Mouse (Mus musculus): ENCODE data around the gene Lpin2.

The Lpin2 gene

GRCm38 (mm10) chr17:71182211-71182721 lies at the start of gene Lpin2:
Gene Lpin2 (plus strand): TSS chr17:71182560.
- no peak for DNase-seq

- DNase-seq: no peak
These were observed 49.4 kb upstream of the Lpin2 start for GRCm38 (mm10) chr17:71132856-71133439.

GRCm38 (mm10) chr17:71134441-71134955 lies 47.9 kb upstream of the Lpin2 start:
- no peak for DNase-seq

- no peak for DNase-seq
These were observed 47.3 kb upstream of the Lpin2 start for GRCm38 (mm10) chr17:71135108-71135507.

- DNase-seq: no peak
These were observed 46.5 kb upstream of the Lpin2 start for GRCm38 (mm10) chr17:71135866-71136265.

GRCm38 (mm10) chr17:71136384-71137333 lies 45.7 kb upstream of the Lpin2 start:
- DNase-seq: no peak

- DNase-seq: no peak
These were observed 45.0 kb upstream of the Lpin2 start for GRCm38 (mm10) chr17:71137334-71137721.

- DNase-seq: no peak
These were observed 40.3 kb upstream of the Lpin2 start for GRCm38 (mm10) chr17:71142068-71142467.

GRCm38 (mm10) chr17:71143155-71143554 lies 39.2 kb upstream of the Lpin2 start:
- no peak for DNase-seq

- DNase-seq: no peak
These were observed 37.8 kb upstream of the Lpin2 start for GRCm38 (mm10) chr17:71144322-71145116.

GRCm38 (mm10) chr17:71145248-71145961 lies 37.0 kb upstream of the Lpin2 start:
- no peak for DNase-seq

GRCm38 (mm10) chr17:71153356-71153755 lies 29.0 kb upstream of the Lpin2 start:
- peak; percentile 61 for DNase-seq

- no peak for DNase-seq
These were observed 27.1 kb upstream of the Lpin2 start for GRCm38 (mm10) chr17:71155271-71155670.

- DNase-seq: peak; percentile 47
These were observed 23.2 kb upstream of the Lpin2 start for GRCm38 (mm10) chr17:71159152-71159567.

- DNase-seq: no peak
These were observed 22.6 kb upstream of the Lpin2 start for GRCm38 (mm10) chr17:71159720-71160119.

GRCm38 (mm10) chr17:71160244-71160995 lies 21.9 kb upstream of the Lpin2 start:
- no peak for DNase-seq

- no peak for DNase-seq
These were observed 17.4 kb upstream of the Lpin2 start for GRCm38 (mm10) chr17:71164991-71165390.

GRCm38 (mm10) chr17:71168205-71168815 lies 14.1 kb upstream of the Lpin2 start:
- no peak for DNase-seq

- DNase-seq: no peak
These were observed 13.5 kb upstream of the Lpin2 start for GRCm38 (mm10) chr17:71168846-71169245.

- DNase-seq: no peak
These were observed 12.7 kb upstream of the Lpin2 start for GRCm38 (mm10) chr17:71169639-71170038.

- no peak for DNase-seq
These were observed 11.2 kb upstream of the Lpin2 start for GRCm38 (mm10) chr17:71171161-71171560.
